Mouse (Mus musculus) cerebellum, adult 9-11 months (tissue): Measurements from ENCODE around the gene Kcnn3.

ENCODE experiments used
- DNase-seq: peaks from one replicate; pipeline ENCODE4 v3.0.0; 2022

The Kcnn3 gene

GRCm38 (mm10) chr3:89520618-89521502 lies 896 bp downstream of the Kcnn3 start:
- no peak for DNase-seq

GRCm38 (mm10) chr3:89521503-89521854 lies 1.5 kb downstream of the Kcnn3 start:
- DNase-seq = no peak

- no peak for DNase-seq
Measured at GRCm38 (mm10) chr3:89522450-89523128, 2.6 kb downstream of the Kcnn3 start.

- no peak for DNase-seq
Measured at GRCm38 (mm10) chr3:89526298-89527090, 6.5 kb downstream of the Kcnn3 start.

GRCm38 (mm10) chr3:89529796-89530195 lies 9.8 kb downstream of the Kcnn3 start:
- no peak for DNase-seq

GRCm38 (mm10) chr3:89534566-89535097 lies 14.7 kb downstream of the Kcnn3 start:
- peak; percentile 82 for DNase-seq

GRCm38 (mm10) chr3:89535147-89535546 lies 15.2 kb downstream of the Kcnn3 start:
- DNase-seq = no peak

GRCm38 (mm10) chr3:89539036-89539739 lies 19.2 kb downstream of the Kcnn3 start:
- no peak for DNase-seq

- DNase-seq = peak; percentile 32
Measured at GRCm38 (mm10) chr3:89539740-89540370, 19.9 kb downstream of the Kcnn3 start.

- no peak for DNase-seq
Measured at GRCm38 (mm10) chr3:89540371-89540743, 20.4 kb downstream of the Kcnn3 start.

- no peak for DNase-seq
Measured at GRCm38 (mm10) chr3:89546951-89547350, 27.0 kb downstream of the Kcnn3 start.

- DNase-seq = no peak
Measured at GRCm38 (mm10) chr3:89548805-89549204, 28.8 kb downstream of the Kcnn3 start.

GRCm38 (mm10) chr3:89549488-89549887 lies 29.5 kb downstream of the Kcnn3 start:
- no peak for DNase-seq

- DNase-seq = peak; percentile 95
Measured at GRCm38 (mm10) chr3:89551880-89552279, 31.9 kb downstream of the Kcnn3 start.

- DNase-seq = no peak
Measured at GRCm38 (mm10) chr3:89553432-89553831, 33.5 kb downstream of the Kcnn3 start.

- DNase-seq = no peak
Measured at GRCm38 (mm10) chr3:89553946-89554345, 34.0 kb downstream of the Kcnn3 start.

- DNase-seq = no peak
Measured at GRCm38 (mm10) chr3:89554587-89554986, 34.6 kb downstream of the Kcnn3 start.

GRCm38 (mm10) chr3:89557811-89558210 lies 37.8 kb downstream of the Kcnn3 start:
- no peak for DNase-seq

- DNase-seq = no peak
Measured at GRCm38 (mm10) chr3:89558972-89559910, 39.3 kb downstream of the Kcnn3 start.

GRCm38 (mm10) chr3:89561386-89561785 lies 41.4 kb downstream of the Kcnn3 start:
- DNase-seq = peak; percentile 29

- no peak for DNase-seq
Measured at GRCm38 (mm10) chr3:89565371-89565770, 45.4 kb downstream of the Kcnn3 start.
